ENCODE assay signal across 16 mouse cellular contexts in genomic region chr7:125741271-125741703, GRCm38 (mm10). TPM values are rescaled to one million over a fixed set of nuclear protein-coding genes. Genes with fewer than 3 reads are reported as not detected.
A peak's percentile ranks its signal among the peaks of the same experiment; 100 is the strongest.
DNase-seq lines count a peak whose midpoint lies in the region; ATAC-seq and TF ChIP-seq lines count a peak whose summit lies in the region.
"Had no signal": no experiment of that assay in that cellular context is flagged by ENCODE, and none has a peak within 500 bp of the region (broad histone marks: within the 10 kb centered on the region; RNA-seq: fewer than 3 reads in every experiment).

No protein-coding gene starts in this region.

- 0 out of 2 replicates have a peak, but pooled peaks cover 7% of the 10 kb centered on the region for H3K4me1 ChIP-seq in heart, postnatal 0 days (ENCODE audit: control insufficient read depth, insufficient read depth)
- H3K4me1 ChIP-seq in lung, postnatal 0 days (ENCODE audit: insufficient read depth, low read depth, low read length), result peaks cover 3% of the 10 kb centered on the region; the same call in 1 of the 2 replicates
- no peaks in the 10 kb centered on the region for H3K4me1 ChIP-seq in forebrain, embryonic 15.5 days
- H3K4me1 ChIP-seq: embryonic facial prominence, embryonic 15.5 days; forebrain, embryonic 13.5 days; limb, embryonic 10.5 days; stomach, embryonic 15.5 days had no signal

- DNase-seq in heart, postnatal 0 days (ENCODE audit: low spot score), result no peak
- no peak for DNase-seq in heart, postnatal 4 days
- peak; percentile 53 to 61 for DNase-seq in adrenal gland, postnatal 36 days
- DNase-seq in kidney, adult 9 months, result peak; percentile 85
- peak; percentile 87 for DNase-seq in lung, postnatal 0 days (ENCODE audit: low spot score)
- DNase-seq in retina, embryonic 14.5 days (ENCODE audit: low spot score), result no peak
- DNase-seq: cerebellum, adult 18-20 months; gastrocnemius, postnatal 10 days; thymus, postnatal 4 days had no signal

- no peak overlapping the region for H3K9ac ChIP-seq in heart, postnatal 0 days (replicated peaks; ENCODE audit: low read depth, low read length)
- no peak overlapping the region for H3K9ac ChIP-seq in lung, postnatal 0 days (replicated peaks; ENCODE audit: low read depth)
- no peak overlapping the region for H3K9ac ChIP-seq in forebrain, embryonic 15.5 days (replicated peaks)
- H3K9ac ChIP-seq: embryonic facial prominence, embryonic 15.5 days; forebrain, embryonic 13.5 days; stomach, embryonic 15.5 days had no signal

- TF ChIP-seq CTCF in heart, postnatal 0 days (IDR thresholded peaks at IDR 0.05; ENCODE audit: low read depth), result no peak
- no peak for TF ChIP-seq CTCF in lung, postnatal 0 days (IDR thresholded peaks at IDR 0.05)

- H3K4me3 ChIP-seq in heart, postnatal 0 days (ENCODE audit: low read depth, low read length), result no peak overlapping the region
- H3K4me3 ChIP-seq in lung, postnatal 0 days (ENCODE audit: low read depth, low read length), result no peak overlapping the region
- no peak overlapping the region for H3K4me3 ChIP-seq in forebrain, embryonic 15.5 days
- H3K4me3 ChIP-seq: embryonic facial prominence, embryonic 15.5 days; forebrain, embryonic 13.5 days; limb, embryonic 10.5 days; stomach, embryonic 15.5 days had no signal

- H3K9me3 ChIP-seq in heart, postnatal 0 days (replicated peaks; ENCODE audit: control insufficient read depth, low read length), result no peaks in the 10 kb centered on the region
- H3K9me3 ChIP-seq in lung, postnatal 0 days (ENCODE audit: low read length), result no peaks in the 10 kb centered on the region
- no peaks in the 10 kb centered on the region for H3K9me3 ChIP-seq in forebrain, embryonic 15.5 days
- H3K9me3 ChIP-seq: embryonic facial prominence, embryonic 15.5 days; forebrain, embryonic 13.5 days; limb, embryonic 10.5 days; stomach, embryonic 15.5 days had no signal

- H3K27ac ChIP-seq in heart, postnatal 0 days (ENCODE audit: low read depth), result no peak overlapping the region
- H3K27ac ChIP-seq in lung, postnatal 0 days (ENCODE audit: low read length), result peak overlapping the region; percentile 77
- H3K27ac ChIP-seq in forebrain, embryonic 15.5 days (replicated peaks), result no peak overlapping the region
- H3K27ac ChIP-seq: embryonic facial prominence, embryonic 15.5 days; forebrain, embryonic 13.5 days; limb, embryonic 10.5 days; stomach, embryonic 15.5 days had no signal

- no peaks in the 10 kb centered on the region for H3K27me3 ChIP-seq in heart, postnatal 0 days (ENCODE audit: control insufficient read depth, insufficient read depth, low read length)
- no peaks in the 10 kb centered on the region for H3K27me3 ChIP-seq in lung, postnatal 0 days (replicated peaks; ENCODE audit: insufficient read depth, low read length)
- H3K27me3 ChIP-seq in forebrain, embryonic 15.5 days, result no peaks in the 10 kb centered on the region
- H3K27me3 ChIP-seq: CH12.LX; embryonic facial prominence, embryonic 15.5 days; forebrain, embryonic 13.5 days; Patski; stomach, embryonic 15.5 days had no signal

- TF ChIP-seq EP300 in heart, postnatal 0 days (IDR thresholded peaks at IDR 0.05; ENCODE audit: low read depth), result no peak
- TF ChIP-seq EP300 in lung, postnatal 0 days (IDR thresholded peaks at IDR 0.05), result peak; percentile 53

- H3K36me3 ChIP-seq in heart, postnatal 0 days (replicated peaks; ENCODE audit: control insufficient read depth, insufficient read depth, low read length), result no peaks in the 10 kb centered on the region
- no peaks in the 10 kb centered on the region for H3K36me3 ChIP-seq in lung, postnatal 0 days (ENCODE audit: insufficient read depth, low read length)
- no peaks in the 10 kb centered on the region for H3K36me3 ChIP-seq in forebrain, embryonic 15.5 days
- H3K36me3 ChIP-seq: embryonic facial prominence, embryonic 15.5 days; limb, embryonic 10.5 days; stomach, embryonic 15.5 days had no signal

- ATAC-seq in heart, postnatal 0 days (ENCODE audit: insufficient read depth, low read depth), result peak; percentile 30; the same call in 1 of the 2 replicates
- ATAC-seq in lung, postnatal 0 days, result peak; percentile 90
- no peak for ATAC-seq in forebrain, embryonic 15.5 days (replicated peaks)
- ATAC-seq: forebrain, embryonic 13.5 days; Patski had no signal

- WGBS in heart, postnatal 0 days, result 28% methylated on average over 1 of the region's 1 CpGs
- 29% methylated on average over 1 of the region's 1 CpGs for WGBS in lung, postnatal 0 days
- 69% methylated on average over 1 of the region's 1 CpGs for whole genome bisulfite sequencing in forebrain, embryonic 15.5 days

- no peak overlapping the region for H3K4me2 ChIP-seq in heart, postnatal 0 days (ENCODE audit: low read depth, low read length)
- H3K4me2 ChIP-seq in lung, postnatal 0 days (replicated peaks; ENCODE audit: low read depth, low read length), result no peak overlapping the region
- no peak overlapping the region for H3K4me2 ChIP-seq in forebrain, embryonic 15.5 days (replicated peaks)
- H3K4me2 ChIP-seq: embryonic facial prominence, embryonic 15.5 days; forebrain, embryonic 13.5 days; stomach, embryonic 15.5 days had no signal

RNA-seq across cellular contexts. Expression of gene D430042O09Rik, which starts 33.6 kb away (rescaled TPM):
- total RNA-seq in heart, postnatal 0 days (2014; rRNA removed; ENCODE audit: low replicate concordance), result 19.1 and 23.9 TPM in 2 replicates
- polyA plus RNA-seq in heart, postnatal 0 days (2015; fragmentation: Nextera tagmentation; extraction: Ambion mirVana), result 3.4 and 4.5 TPM in 2 replicates
- total RNA-seq in heart, postnatal 4 days (2021), result 10 to 100 TPM; 19.0 to 20.6 TPM
- 10 to 100 TPM; 23.2 to 25.4 TPM for total RNA-seq in adrenal gland, postnatal 36 days (2021)
- 5.3 and 5.8 TPM in 2 replicates for polyA plus RNA-seq in lung, postnatal 0 days (2015; fragmentation: Nextera tagmentation; extraction: Ambion mirVana)
- 7.8 and 7.9 TPM in 2 replicates for polyA plus RNA-seq in forebrain, embryonic 15.5 days (2015; fragmentation: Nextera tagmentation; extraction: Ambion mirVana)

RNA-seq across cellular contexts. Expression of gene Gtf3c1, which starts 33.7 kb away (rescaled TPM):
- 66.6 and 70.8 TPM in 2 replicates for total RNA-seq in heart, postnatal 0 days (2014; rRNA removed; ENCODE audit: low replicate concordance)
- polyA plus RNA-seq in heart, postnatal 0 days (2015; fragmentation: Nextera tagmentation; extraction: Ambion mirVana), result 14.5 and 14.9 TPM in 2 replicates
- total RNA-seq in heart, postnatal 4 days (2021), result 10 to 100 TPM; 87.6 to 97.4 TPM
- total RNA-seq in adrenal gland, postnatal 36 days (2021), result 10 to 100 TPM; 70.2 to 72.3 TPM
- 13.6 and 16.5 TPM in 2 replicates for polyA plus RNA-seq in lung, postnatal 0 days (2015; fragmentation: Nextera tagmentation; extraction: Ambion mirVana)
- polyA plus RNA-seq in forebrain, embryonic 15.5 days (2015; fragmentation: Nextera tagmentation; extraction: Ambion mirVana), result 36.8 and 39.1 TPM in 2 replicates

Comparison
In these comparisons a context has a peak if more than half of its experiments do, and no peak if none do; other contexts are left out.
1. DNase-seq: peak in adrenal gland, postnatal 36 days (2 of 2), kidney, adult 9 months (single experiment) and lung, postnatal 0 days (single experiment); none in heart, postnatal 0 days (single experiment), heart, postnatal 4 days (single experiment) and retina, embryonic 14.5 days (single experiment).